Mouse (Mus musculus) hindbrain, embryonic 12.5 days (tissue): ENCODE results near the gene Rex1bd. TPM values are rescaled to one million over a fixed set of nuclear protein-coding genes. Genes with fewer than 3 reads are reported as not detected.

ENCODE experiments used
- ATAC-seq: fragments of 200-750 bp; cut with Nextera tagmentation; 2 replicates; pipeline ENCODE4 v1.8.0; 2017; ENCODE audit warnings: moderate TSS enrichment; ENCODE audit not compliant: low FRiP score
- H3K27ac ChIP-seq: fragments of 300-500 bp; sonication (generic); 2 replicates; pipeline ENCODE4 v1.5.1; 2016; ENCODE audit warnings: mild to moderate bottlenecking
- H3K27me3 ChIP-seq: fragments of 300-500 bp; sonication (generic); 2 replicates; pipeline ENCODE4 v1.6.1; 2016; ENCODE audit warnings: mild to moderate bottlenecking
- H3K36me3 ChIP-seq: fragments of 300-500 bp; sonication (generic); 2 replicates; pipeline ENCODE4 v1.6.1; 2016; ENCODE audit warnings: mild to moderate bottlenecking
- H3K4me1 ChIP-seq: fragments of 300-500 bp; sonication (generic); 2 replicates; pipeline ENCODE4 v1.6.1; 2016
- H3K4me2 ChIP-seq: fragments of 300-500 bp; sonication (generic); replicated peaks from 2 replicates; pipeline ENCODE4 v1.6.1; 2016; ENCODE audit warnings: mild to moderate bottlenecking
- H3K4me3 ChIP-seq: fragments of 300-500 bp; sonication (generic); 2 replicates; pipeline ENCODE4 v1.5.1; 2016; ENCODE audit warnings: mild to moderate bottlenecking
- H3K9ac ChIP-seq: fragments of 300-500 bp; sonication (generic); 2 replicates; pipeline ENCODE4 v1.6.1; 2016; ENCODE audit warnings: mild to moderate bottlenecking, moderate library complexity
- H3K9me3 ChIP-seq: fragments of 300-500 bp; sonication (generic); replicated peaks from 2 replicates; pipeline ENCODE4 v1.6.1; 2016; ENCODE audit warnings: mild to moderate bottlenecking
- WGBS: fragments of 180-500 bp; shearing (Covaris S2); methylation state at CpG from one replicate; pipeline ENCODE4 v1.1.7; 2016; 5-methylcytosine and 5-hydroxymethylcytosine counted together
- polyA plus RNA-seq: library from polyadenylated mRNA; unstranded; fragments of >200 nt; fragmentation: Nextera tagmentation; extraction: Ambion mirVana; gene quantifications from 2 replicates; pipeline ENCODE4 v1.2.1, GENCODE M21; 2016

Gene Rex1bd
- polyA plus RNA-seq, 1 experiment from 2014 or later = 118 TPM

DNA sequence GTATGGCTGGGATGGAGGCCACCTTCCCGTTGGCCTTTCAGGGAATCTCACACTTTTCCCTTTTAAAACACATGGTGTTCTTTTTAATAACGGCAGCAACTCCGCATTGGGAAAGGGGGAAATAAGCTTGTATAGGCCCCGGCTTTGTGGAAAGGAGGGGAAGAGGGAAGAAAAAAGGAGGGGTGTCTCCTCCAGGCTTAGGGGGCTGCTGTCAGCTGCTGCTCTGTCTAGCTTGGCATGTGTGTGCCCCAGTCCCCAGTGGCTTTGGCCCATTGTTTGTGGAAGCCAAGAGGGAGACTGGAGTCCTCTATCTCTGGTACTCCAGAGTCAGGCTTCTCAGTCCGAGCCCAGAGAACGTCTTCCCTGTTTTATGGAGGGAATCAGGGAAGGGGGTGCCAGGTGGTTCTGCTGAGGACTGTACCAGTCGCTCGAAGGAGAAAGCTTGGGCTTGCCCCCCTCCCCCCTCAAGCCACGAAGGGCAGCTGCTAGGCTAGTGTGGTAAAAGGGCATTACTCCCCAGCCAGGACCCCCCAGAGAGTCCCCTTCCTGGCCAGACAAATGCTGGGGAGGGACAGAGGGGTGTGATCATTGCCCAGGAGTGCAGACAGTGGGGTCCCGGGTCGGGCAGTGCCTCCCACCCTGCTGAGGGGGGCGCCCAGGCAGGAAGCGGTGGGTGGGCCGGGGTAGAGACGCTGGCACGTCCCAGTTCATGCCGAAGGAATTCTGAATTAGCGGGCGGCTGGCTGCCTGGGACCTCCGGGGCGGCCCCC is 11.4 kb downstream of the Rex1bd start:
- no peaks in the 10 kb centered on the region for H3K36me3 ChIP-seq
- ATAC-seq = peak; percentile 32; the same call in 1 of the 2 replicates
- H3K4me3 ChIP-seq = peak overlapping the region; percentile 12; the same call in 1 of the 2 replicates
- peak overlapping the region; percentile 5; the same call in 1 of the 2 replicates for H3K9ac ChIP-seq
- no peaks in the 10 kb centered on the region for H3K9me3 ChIP-seq
- H3K27me3 ChIP-seq = peaks cover 100% of the 10 kb centered on the region
- H3K4me2 ChIP-seq = peak overlapping the region; percentile 18
- no peak overlapping the region for H3K27ac ChIP-seq
- 2% methylated on average over 21 of the region's 21 CpGs for WGBS
- H3K4me1 ChIP-seq = peaks cover 37% of the 10 kb centered on the region

DNA sequence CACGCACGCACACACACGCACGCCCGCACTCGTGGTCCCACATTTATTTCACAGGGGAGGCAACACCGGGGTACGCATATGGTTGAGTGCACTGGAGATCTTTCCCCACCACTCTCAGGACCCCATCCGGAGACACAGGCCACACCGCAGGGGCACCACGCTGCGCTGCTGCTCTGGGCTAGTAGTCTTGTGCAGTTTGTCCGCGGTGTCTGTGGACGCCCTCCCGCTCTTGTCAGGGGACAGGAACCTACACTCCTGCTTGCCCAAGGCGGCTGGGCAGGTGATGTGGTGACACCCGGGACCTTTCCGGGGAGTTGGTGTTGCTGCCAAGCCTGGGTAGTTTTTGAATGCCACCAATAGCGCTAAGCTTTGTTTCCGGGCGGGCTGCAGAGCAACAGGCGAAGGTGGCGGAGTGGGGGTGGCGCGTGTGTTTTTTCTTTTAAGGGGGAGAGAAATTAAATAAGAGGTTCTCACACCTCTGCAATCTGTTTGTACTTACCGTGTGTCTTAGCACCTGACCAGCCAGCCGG is 12.1 kb downstream of the Rex1bd start:
- WGBS = 3% methylated on average over 28 of the region's 28 CpGs
- H3K4me1 ChIP-seq = peaks cover 41% of the 10 kb centered on the region
- H3K9ac ChIP-seq = no peak overlapping the region
- H3K27ac ChIP-seq = no peak overlapping the region
- no peaks in the 10 kb centered on the region for H3K36me3 ChIP-seq
- H3K9me3 ChIP-seq = no peaks in the 10 kb centered on the region
- peak overlapping the region; percentile 36 for H3K4me3 ChIP-seq
- peak overlapping the region; percentile 63 for H3K4me2 ChIP-seq
- ATAC-seq = no peak
- H3K27me3 ChIP-seq = peaks cover 100% of the 10 kb centered on the region

DNA sequence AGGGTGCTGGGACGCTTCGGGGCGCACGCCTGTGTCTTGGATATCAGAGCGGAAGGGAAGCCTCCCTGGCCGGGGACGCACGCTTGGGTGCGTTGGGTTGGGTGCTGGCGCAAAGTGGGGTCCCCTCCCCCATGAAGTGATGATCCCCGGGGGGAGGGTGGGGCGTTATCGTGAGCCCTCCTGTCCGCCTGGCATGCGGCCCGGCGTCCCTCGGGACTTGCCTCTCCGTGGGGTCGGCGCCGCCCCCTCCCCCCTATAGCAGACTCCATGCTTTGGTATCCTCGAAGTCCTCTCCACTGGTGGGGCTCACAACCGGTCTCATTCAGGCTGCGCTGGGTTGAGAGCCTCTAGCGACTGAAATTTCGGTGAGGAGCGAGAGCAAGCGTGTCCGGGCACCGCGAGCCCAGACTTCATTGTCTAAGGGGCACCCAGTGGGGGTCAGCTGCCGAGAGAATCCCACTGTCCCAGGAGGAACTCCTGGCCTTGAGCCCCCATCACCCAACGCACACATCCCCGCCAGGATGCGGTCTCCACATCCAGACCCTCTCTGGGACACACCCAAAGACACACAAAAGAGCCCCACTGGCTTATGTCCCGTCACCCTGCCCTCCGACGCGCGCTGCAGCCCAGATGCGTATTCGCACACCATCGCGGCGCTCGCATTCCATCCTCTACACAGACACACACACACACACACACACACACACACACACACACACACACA is 12.7 kb downstream of the Rex1bd start:
- Histone ChIP-seq H3K27ac (no peak overlapping the region), H3K27me3 (peaks cover 100% of the 10 kb centered on the region), H3K9ac (no peak overlapping the region), H3K4me1 (peaks cover 47% of the 10 kb centered on the region), H3K9me3 (no peaks in the 10 kb centered on the region), H3K4me2 (peak overlapping the region; percentile 63), H3K36me3 (no peaks in the 10 kb centered on the region), H3K4me3 (peak overlapping the region; percentile 36)
- ATAC-seq = no peak
- under 1% methylated on average over 47 of the region's 47 CpGs for WGBS

DNA sequence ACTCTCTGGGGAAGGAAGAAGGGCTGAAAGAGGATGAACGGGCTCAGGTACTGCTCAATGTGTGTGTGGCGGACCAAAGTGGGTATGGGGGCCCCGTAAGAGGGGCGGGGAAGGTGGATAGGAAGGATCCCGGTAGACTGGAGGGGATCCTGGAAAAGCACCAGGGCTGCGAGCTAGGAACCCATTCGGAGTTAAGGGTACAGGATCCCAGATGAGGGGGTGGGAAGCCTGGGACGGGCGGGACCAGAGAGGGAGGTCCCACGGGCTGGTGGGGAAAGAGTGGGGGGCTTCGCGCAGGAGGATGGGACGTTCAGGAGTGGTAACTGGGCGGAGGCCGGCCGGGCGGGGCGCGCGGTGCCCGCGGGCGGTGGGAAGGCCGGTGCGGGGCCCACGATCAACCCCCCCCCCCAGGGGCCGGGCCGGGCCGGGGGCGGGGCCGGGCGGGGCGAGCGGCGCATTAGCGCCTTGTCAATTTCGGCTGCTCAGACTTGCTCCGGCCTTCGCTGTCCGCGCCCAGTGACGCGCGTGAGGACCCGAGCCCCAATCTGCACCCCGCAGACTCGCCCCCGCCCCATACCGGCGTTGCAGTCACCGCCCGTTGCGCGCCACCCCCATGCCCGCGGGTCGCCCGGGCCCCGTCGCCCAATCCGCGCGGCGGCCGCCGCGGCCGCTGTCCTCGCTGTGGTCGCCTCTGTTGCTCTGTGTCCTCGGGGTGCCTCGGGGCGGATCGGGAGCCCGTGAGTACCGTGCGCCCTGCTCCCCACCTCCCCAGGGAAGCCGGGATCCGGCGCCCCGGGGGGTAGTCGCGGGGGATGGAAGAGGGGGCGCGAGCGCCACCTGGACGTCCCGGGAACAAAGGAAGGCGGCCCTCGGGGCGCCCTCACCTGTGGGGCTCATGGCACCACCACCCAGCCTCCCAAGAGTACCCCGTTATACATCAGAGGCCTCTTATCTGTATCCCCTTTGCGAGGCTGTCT is 13.6 kb downstream of the Rex1bd start, which contains the start of gene Crlf1:
Gene Crlf1 (plus strand): TSS at position 495 of the 977 bp plus-strand sequence.
- Histone ChIP-seq H3K36me3 (no peaks in the 10 kb centered on the region), H3K27me3 (peaks cover 100% of the 10 kb centered on the region), H3K4me3 (peak within 1 kb of the TSS; percentile 36), H3K27ac (no peak within 1 kb of the TSS), H3K9ac (peak within 1 kb of the TSS; percentile 54), H3K4me2 (peak within 1 kb of the TSS; percentile 63), H3K9me3 (no peaks in the 10 kb centered on the region), H3K4me1 (peaks cover 56% of the 10 kb centered on the region)
- no peak for ATAC-seq
- WGBS = under 1% methylated on average over 60 of the region's 93 CpGs

DNA sequence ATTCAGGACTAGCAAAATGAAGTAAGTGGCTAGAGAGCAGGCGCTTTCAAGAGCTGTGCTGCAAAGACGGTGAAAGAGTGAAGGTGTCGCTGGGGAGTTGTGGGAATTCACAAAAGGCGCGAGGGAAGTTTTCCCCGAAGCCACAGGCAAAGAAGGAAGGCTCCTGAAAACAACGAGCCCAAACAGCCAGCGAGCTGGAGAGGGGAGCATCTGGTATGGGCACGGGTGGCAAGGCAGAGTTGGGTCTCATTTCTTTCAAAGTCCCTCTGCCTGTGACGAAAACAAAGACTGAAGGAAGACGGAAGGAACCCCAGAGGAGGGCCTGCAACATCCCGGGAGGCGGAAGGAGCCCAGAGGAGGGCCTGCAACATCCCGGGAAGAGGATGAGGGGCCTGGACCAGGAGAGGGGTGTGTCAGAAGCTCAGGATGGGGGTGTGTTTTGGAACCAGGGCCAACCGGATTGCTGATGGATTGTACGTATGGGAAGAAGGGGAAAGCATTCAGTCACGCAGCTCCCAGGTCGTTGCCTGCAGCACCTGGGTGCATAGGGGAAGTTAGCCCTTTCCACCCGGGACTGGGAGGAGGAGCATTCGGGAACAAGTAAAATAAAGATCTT is 15.6 kb downstream of the Rex1bd start:
- 1% methylated on average over 20 of the region's 20 CpGs for WGBS
- no peak overlapping the region for H3K9ac ChIP-seq
- H3K9me3 ChIP-seq = no peaks in the 10 kb centered on the region
- H3K27ac ChIP-seq = no peak overlapping the region
- no peak overlapping the region for H3K4me2 ChIP-seq
- H3K27me3 ChIP-seq = peaks cover 100% of the 10 kb centered on the region
- peaks cover 70% of the 10 kb centered on the region for H3K4me1 ChIP-seq
- no peak for ATAC-seq
- H3K4me3 ChIP-seq = 0 out of 2 replicates have a peak overlapping the region, but pooled peaks have one; percentile 1
- H3K36me3 ChIP-seq = no peaks in the 10 kb centered on the region

DNA sequence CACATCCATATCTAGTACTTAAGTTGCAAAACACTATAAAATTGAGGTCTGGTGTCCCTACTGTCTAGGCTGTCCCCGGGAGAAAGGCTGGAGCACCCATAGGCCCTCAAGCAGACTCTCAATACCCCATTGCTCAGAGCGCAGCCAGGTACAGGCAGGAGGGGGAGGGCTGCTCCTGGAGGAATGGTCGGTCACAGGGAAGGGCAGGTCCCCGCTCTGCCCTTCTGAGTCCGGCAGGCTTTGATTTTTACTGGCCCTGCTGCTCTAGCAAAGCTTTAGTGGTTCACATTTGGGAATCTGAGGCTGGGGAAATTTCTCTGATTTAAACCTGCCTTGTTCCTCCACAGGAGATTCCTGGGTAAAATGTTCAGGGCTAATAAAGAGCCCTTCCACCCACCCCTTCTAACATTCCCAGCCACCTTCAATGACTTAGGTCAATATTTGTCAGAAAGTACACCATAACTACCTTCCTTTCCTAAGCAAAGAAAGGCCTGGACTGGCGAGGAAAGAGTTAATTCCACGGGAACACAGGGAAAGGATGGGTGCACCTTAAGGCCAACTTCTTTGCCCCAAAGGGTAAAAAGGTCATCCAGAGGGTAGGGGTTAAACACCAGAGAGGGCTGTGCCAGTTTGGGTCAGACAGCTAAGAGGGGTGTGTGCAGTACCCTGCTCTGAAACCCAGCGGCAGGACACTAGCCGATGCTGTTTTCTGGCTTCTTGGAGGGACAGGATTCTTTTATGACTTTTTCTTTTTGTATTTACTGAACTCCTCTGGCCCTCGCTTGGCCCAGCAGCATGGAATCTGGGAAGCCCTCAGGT is 16.3 kb downstream of the Rex1bd start:
- 7% methylated on average over 10 of the region's 10 CpGs for WGBS
- no peak overlapping the region for H3K9ac ChIP-seq
- H3K27ac ChIP-seq = no peak overlapping the region
- ATAC-seq = no peak
- no peaks in the 10 kb centered on the region for H3K36me3 ChIP-seq
- peaks cover 64% of the 10 kb centered on the region for H3K4me1 ChIP-seq
- H3K4me2 ChIP-seq = no peak overlapping the region
- H3K9me3 ChIP-seq = no peaks in the 10 kb centered on the region
- 0 out of 2 replicates have a peak overlapping the region, but pooled peaks have one; percentile 20 for H3K4me3 ChIP-seq
- H3K27me3 ChIP-seq = peaks cover 100% of the 10 kb centered on the region

DNA sequence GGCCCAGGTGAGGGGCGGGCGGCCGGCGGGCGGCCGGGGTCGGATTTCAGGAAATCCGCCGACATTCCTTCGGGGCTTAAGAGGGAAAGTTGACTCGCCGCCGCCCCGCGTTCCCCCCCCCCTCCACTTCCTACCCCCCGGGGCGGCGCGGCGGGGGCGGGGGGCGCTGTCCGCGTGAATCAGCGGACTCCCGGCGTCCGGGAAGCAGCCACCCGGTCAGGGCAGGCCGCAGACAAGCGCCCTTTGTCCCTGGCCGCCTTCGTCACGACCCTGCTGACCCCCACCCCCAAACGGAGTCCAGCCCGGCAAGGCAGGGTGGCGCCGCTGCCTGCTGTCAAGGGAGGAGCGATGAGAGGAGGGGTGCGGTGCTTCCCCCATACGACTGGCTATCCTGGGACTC is 17.0 kb downstream of the Rex1bd start:
- Histone ChIP-seq H3K27me3 (peaks cover 100% of the 10 kb centered on the region), H3K4me1 (peaks cover 57% of the 10 kb centered on the region), H3K9me3 (no peaks in the 10 kb centered on the region), H3K4me2 (peak overlapping the region; percentile 39), H3K27ac (no peak overlapping the region), H3K4me3 (peak overlapping the region; percentile 20), H3K36me3 (no peaks in the 10 kb centered on the region), H3K9ac (0 out of 2 replicates have a peak overlapping the region, but pooled peaks have one; percentile 2)
- ATAC-seq = no peak
- WGBS = 1% methylated on average over 37 of the region's 41 CpGs

DNA sequence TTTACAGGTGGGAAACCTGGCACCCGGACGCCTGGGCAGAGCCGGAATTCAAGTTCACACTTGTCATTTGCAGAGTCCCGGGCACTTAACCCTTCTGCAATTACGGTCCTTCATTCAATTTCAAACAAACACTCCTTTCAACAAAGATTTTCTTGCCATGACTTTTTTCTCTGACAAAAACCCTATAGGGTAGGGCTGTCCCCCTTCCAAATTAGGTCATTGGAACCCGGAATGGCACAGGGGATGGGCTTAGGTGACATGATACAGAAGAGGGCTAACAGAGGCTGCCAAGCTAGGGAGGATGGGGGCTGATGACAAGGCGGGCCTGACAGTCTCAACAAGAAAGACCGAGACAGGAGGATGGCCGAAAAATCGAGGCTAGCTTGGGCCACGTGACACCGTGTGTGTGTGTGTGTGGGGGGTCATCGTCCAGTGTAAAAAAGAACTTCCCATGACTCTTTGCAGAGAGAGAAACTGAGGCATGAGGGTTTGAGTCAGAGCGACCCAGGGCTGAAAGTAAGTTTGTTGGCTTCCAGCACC is 17.6 kb downstream of the Rex1bd start:
- Histone ChIP-seq H3K9ac (no peak overlapping the region), H3K4me2 (peak overlapping the region; percentile 70), H3K9me3 (no peaks in the 10 kb centered on the region), H3K27ac (no peak overlapping the region), H3K36me3 (no peaks in the 10 kb centered on the region), H3K4me1 (peaks cover 52% of the 10 kb centered on the region), H3K27me3 (peaks cover 100% of the 10 kb centered on the region), H3K4me3 (peak overlapping the region; percentile 20; the same call in 1 of the 2 replicates)
- WGBS = 3% methylated on average over 14 of the region's 14 CpGs
- no peak for ATAC-seq

DNA sequence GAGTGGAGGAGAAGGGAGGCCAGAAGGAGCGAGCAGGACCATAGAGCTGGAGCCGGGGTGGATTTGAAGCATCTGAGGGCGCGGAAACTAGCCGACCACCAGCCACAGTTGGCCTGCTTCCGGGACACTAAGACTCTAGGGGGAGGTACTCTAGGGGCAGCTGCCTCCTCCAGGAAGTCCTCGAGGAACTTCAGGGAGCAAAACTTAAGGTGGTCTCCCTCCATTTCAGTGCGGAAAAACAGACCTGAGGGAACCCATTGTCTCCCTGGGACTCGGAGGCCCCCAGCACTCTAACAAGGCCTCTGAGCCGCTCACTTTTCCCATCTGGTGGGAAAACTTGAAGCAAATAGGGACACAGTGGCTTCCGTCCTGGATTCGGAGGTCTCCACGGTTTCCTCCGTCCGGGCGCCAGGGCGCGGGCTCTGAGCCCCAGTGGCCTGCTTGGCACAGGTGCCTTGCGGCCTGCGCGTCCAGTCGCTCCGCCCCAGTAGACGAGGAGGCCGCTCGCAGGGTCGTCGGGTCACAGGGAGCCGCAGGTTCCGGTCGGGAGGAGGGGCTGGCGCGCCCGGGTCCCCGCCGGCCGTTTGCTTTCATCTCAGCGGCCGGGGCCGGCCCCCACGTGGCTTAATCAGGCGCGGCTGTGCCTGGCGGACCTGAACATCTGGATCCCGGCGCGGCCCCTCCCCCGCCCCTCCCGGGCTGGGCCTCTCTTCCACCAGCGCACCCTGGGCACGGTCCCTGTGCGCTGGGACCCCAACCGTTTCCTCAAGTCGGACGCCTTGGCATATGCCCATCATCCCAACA is 18.4 kb downstream of the Rex1bd start:
- WGBS = 1% methylated on average over 55 of the region's 55 CpGs

More for the DNA sequence above, 18.4 kb downstream of the Rex1bd start:
- peaks cover 100% of the 10 kb centered on the region for H3K27me3 ChIP-seq
- H3K4me1 ChIP-seq = peaks cover 44% of the 10 kb centered on the region
- peak overlapping the region; percentile 25 for H3K4me3 ChIP-seq
- H3K4me2 ChIP-seq = peak overlapping the region; percentile 70
- H3K9me3 ChIP-seq = no peaks in the 10 kb centered on the region
- H3K27ac ChIP-seq = no peak overlapping the region
- H3K36me3 ChIP-seq = no peaks in the 10 kb centered on the region
- H3K9ac ChIP-seq = 0 out of 2 replicates have a peak overlapping the region, but pooled peaks have one; percentile 39
- ATAC-seq = no peak
